Mouse (Mus musculus) adrenal gland, adult 18-20 months (tissue): ENCODE measurements around the gene Pde4b. TPM values are rescaled to one million over a fixed set of nuclear protein-coding genes. Genes with fewer than 3 reads are reported as not detected.

ENCODE experiments used
- DNase-seq, 2 experiments: peaks; one replicate each; pipeline ENCODE4 v3.0.0; 2021 to 2022; ENCODE audit warnings: low spot score in 2 of 2
- total RNA-seq, 2 experiments: library from RNA; stranded (reverse); gene quantifications; 1 replicate in 1 of 2; 2 replicates in 1 of 2; pipeline ENCODE4 v1.2.3; 2021

The Pde4b gene
- total RNA-seq, 2 experiments from 2014 or later = 3.8 to 5.4 TPM

- no peak for DNase-seq
Measured at GRCm38 (mm10) chr4:102497221-102497620, 409.9 kb downstream of the Pde4b start.

DNA sequence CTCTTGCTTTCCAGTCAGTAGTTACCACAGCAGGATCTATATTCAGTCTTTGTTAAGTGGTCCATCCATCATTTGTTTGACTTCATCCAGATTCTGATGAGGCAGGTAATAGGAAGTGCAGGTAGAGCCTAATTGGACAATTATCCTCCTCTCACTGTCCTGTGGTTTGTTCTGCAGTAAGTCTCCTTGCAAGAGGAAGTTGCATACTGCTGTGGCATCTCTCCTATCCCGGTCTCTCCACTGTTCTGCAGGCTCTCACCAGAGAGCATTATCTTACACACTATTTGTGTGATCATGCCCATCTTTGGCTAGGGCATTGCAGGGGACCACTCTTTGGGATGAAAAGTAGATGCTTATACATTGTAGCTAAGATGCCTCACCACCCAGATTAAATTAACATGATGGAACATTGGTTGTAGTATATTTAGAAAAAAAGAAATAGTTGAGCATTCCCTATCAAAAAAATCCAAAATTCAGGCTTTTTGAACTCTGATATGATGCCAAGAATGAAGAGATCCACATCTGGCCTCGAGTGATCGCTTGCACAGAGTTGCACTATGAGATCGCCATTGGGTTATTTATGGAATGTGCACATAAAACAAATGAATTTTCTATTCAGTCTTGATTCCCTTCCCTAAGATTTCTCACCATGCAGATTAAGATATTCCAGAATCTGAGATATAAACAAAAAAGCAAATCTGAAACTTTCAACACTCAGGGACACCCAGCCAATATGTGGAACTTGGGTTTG lies 411.0 kb downstream of the Pde4b start:
- DNase-seq = no peak

DNA sequence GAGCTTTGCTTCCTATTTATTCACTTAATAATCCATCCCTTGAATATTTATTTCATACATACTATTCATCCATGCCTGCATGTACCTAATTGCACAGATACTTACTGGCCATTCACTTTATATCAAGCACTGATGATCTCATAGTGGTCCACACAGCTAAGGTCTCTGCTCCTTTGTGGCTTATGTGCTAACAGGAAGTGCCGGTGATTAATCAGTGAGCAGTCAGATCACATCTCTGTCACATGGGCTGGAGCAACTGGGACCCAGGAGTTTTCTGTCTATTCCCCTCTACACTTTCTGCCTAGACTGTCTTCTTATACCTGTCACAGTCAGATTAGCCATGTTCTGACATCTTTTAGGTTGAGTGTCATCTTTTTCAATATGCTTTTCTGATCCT lies 411.6 kb downstream of the Pde4b start:
- DNase-seq = no peak

GRCm38 (mm10) chr4:102505714-102506113 lies 418.4 kb downstream of the Pde4b start:
- DNase-seq = no peak

- DNase-seq = no peak
Measured at GRCm38 (mm10) chr4:102506376-102507280, 419.3 kb downstream of the Pde4b start.

GRCm38 (mm10) chr4:102507344-102507743 lies 420.0 kb downstream of the Pde4b start:
- no peak for DNase-seq

- no peak for DNase-seq
Measured at GRCm38 (mm10) chr4:102507753-102508152, 420.4 kb downstream of the Pde4b start.

DNA sequence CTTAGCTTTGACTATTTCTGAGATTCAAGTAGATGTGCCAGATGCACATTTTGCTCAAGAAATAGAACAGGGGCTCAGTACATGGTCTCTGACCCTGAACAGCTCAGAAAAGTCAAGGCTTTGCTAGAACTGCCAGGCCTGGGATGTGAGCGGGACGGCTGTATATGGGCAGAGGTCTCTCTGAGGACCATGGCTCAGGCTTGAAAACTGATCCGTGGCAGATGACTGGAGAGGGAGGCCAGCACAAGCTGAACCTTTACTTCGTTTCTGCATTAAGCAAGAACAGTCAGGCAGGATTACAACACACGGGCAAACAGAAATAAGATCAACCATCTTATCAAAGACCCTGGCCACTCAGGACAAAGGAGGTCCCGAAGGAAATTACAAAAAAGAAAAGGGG lies 422.7 kb downstream of the Pde4b start:
- DNase-seq = no peak

DNA sequence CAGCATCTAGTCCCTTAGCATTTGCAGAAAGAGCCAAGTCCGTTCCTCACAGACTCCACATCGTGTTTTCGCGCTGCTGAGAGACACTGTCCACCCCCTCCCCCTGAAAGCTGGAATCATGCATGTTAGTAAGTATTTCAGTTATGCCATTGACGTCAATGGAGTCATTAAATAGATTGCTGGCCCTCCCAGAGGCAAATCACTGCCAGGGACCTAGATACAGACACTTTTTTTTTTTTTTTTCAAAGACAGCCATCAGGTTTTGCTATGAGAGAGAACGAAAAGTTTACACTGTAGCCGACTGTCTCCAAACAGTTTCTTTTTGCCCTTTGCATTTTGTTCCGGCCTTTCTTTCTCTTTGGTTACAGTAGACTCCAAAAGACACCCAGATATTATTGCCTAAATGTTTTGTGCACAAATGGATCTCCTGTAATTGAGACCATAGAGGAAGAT lies 423.6 kb downstream of the Pde4b start:
- DNase-seq = peak; percentile 50 to 63

GRCm38 (mm10) chr4:102511511-102511910 lies 424.2 kb downstream of the Pde4b start:
- DNase-seq = peak; percentile 27 to 30

- no peak for DNase-seq
Measured at GRCm38 (mm10) chr4:102512940-102513339, 425.6 kb downstream of the Pde4b start.

DNA sequence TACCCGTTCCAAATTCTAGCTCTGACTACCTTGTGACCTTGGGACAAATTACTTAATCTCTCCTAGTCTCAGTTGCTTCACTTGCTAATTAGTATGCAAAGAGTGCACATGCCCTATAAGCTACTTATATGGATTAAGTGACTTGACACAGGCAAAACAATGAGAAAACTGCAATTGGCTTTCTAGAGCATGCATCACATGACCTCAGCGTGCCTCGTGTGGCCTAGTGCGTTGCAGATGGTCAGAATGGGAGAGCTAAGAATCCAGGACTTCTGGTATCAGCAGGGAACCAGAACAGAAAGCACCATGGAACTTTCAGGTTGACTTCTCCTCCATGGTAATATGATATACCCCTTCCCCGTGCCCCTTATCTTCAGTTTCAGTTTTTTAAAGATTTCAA lies 426.2 kb downstream of the Pde4b start:
- no peak for DNase-seq

DNA sequence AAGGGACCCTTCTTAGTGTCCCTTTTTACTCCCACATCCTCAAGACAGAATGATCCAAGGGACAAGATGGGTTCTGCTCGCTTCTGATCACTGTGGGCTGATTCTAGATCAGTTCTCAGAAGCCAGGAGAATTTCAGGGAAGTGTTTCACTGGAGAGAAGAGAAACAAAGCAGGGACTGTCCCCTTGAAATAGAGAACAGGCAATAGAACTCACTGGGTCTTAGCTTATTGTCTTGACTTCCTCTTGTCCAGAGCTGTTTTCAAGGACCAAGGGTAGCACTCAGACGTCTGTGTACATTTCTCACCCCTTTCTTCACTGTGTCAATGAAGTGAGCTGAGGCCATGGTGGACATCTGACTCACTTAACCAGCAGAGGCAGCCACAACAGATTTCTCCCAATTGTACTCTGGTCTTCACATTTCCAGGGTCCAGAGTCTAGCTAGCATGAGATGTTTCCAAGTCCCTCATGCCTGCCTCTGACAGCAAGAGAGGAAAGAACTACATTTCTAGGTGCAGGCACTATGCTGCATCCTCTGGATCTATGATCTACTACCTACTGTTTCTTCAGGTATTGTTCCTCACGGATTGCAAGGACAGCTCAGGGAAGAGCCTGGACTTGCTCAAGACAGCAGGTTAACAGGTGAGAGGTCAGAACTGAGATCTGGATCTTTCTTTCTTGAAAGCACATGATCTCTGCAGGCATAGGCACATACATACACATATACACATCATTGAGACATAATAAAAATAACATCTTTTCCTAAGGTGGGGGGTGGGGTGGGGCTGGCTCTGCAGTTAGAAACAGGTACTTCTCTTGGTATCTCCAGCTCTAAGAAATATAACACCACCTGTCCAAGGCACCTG lies 427.9 kb downstream of the Pde4b start:
- DNase-seq = no peak

GRCm38 (mm10) chr4:102516395-102516794 lies 429.1 kb downstream of the Pde4b start:
- no peak for DNase-seq

GRCm38 (mm10) chr4:102516982-102517630 lies 429.8 kb downstream of the Pde4b start:
- no peak for DNase-seq

DNA sequence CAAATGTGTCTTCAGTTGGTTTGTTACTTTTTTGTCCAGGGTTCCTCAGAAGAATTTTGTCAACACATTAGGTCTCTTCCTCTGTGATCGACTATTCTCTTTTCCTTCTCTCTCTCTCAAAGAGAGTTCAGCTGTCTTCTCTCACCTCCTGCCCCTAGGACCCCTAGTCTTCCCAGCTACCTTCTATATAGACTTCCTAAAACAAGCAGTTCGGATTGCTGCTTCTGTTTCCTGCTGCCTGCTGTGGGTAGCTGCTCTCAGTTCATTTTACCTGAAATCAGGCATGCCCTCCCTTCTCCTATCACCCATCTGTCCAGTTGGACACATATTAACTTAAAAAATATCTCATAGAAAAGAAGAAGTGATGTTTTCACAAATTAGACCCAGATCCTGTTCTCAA lies 430.3 kb downstream of the Pde4b start:
- DNase-seq = no peak

- no peak for DNase-seq
Measured at GRCm38 (mm10) chr4:102518341-102518740, 431.0 kb downstream of the Pde4b start.

GRCm38 (mm10) chr4:102520669-102521261 lies 433.4 kb downstream of the Pde4b start:
- DNase-seq = no peak

- no peak for DNase-seq
Measured at GRCm38 (mm10) chr4:102521434-102521833, 434.1 kb downstream of the Pde4b start.

GRCm38 (mm10) chr4:102527361-102527760 lies 440.0 kb downstream of the Pde4b start:
- DNase-seq = no peak
